In the genomic region with DNA sequence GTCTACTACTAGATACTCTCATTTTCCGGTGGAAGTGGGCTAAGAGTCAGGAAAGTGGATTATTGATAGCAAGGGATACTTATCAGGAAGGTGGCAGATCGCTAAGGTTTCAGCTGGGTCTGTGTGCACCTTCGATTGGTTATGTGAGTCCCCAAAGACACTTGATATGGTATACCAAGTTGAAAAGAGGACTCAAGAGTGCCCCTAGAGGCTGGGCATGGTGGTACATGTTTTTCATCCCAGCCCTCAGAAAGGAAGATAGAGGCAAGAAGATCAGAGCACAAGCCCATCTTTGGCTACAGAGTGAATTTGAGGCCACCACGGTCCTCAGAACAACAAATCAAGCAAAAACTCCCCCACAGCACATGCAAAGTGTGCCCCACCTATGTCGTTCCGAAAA, we compare ENCODE assay signal across 9 mouse cellular contexts. TPM values are rescaled to one million over a fixed set of nuclear protein-coding genes. Genes with fewer than 3 reads are reported as not detected.
DNase-seq lines count a peak whose midpoint lies in the region; ATAC-seq and TF ChIP-seq lines count a peak whose summit lies in the region.
"Had no signal": no experiment of that assay in that cellular context is flagged by ENCODE, and none has a peak within 500 bp of the region (broad histone marks: within the 10 kb centered on the region; RNA-seq: fewer than 3 reads in every experiment).

No protein-coding gene starts in this region.

- DNase-seq in kidney, adult 8-10 months: peak; percentile 5 to 50
- DNase-seq in WW6 (ENCODE audit: low read depth, low spot score): peak; percentile 42
- DNase-seq in lung, embryonic 14.5 days: no peak
- DNase-seq in thymus, adult 2 months: peak; percentile 65
- DNase-seq in layer of hippocampus, postnatal 10 days (ENCODE audit: low spot score in 2 of 2): no peak
- DNase-seq in cerebellum, adult 11-12 months: no peak
- DNase-seq in cerebellum, adult 8-10 months: no peak

- TF ChIP-seq CTCF in lung, embryonic 14.5 days (IDR thresholded peaks at IDR 0.05; ENCODE audit: low read depth): peak; percentile 49
- TF ChIP-seq CTCF in thymus, adult 2 months (IDR thresholded peaks at IDR 0.05; ENCODE audit: borderline replicate concordance, control insufficient read depth, extremely low read depth, insufficient read depth, low read length, poor library complexity): no peak

- H3K36me3 ChIP-seq in kidney, embryonic 14.5 days (ENCODE audit: control insufficient read depth, insufficient read depth, low read length): no peaks in the 10 kb centered on the region
- no peaks in the 10 kb centered on the region for H3K36me3 ChIP-seq in lung, embryonic 14.5 days (ENCODE audit: insufficient read depth)
- no peaks in the 10 kb centered on the region for H3K36me3 ChIP-seq in thymus, adult 2 months (ENCODE audit: control insufficient read depth, insufficient read depth, low read length)
- H3K36me3 ChIP-seq: liver, embryonic 15.5 days had no signal

- TF ChIP-seq POLR2A in thymus, adult 2 months (IDR thresholded peaks at IDR 0.05; ENCODE audit: control insufficient read depth, extremely low read depth, insufficient read depth, low read length, poor library complexity): no peak

- no peaks in the 10 kb centered on the region for H3K4me1 ChIP-seq in kidney, embryonic 14.5 days (ENCODE audit: control insufficient read depth, insufficient read depth, low read length)
- H3K4me1 ChIP-seq in lung, embryonic 14.5 days (ENCODE audit: insufficient read depth): no peaks in the 10 kb centered on the region
- H3K4me1 ChIP-seq in thymus, adult 2 months (replicated peaks; ENCODE audit: control insufficient read depth, insufficient read depth, low read length): peaks cover 4% of the 10 kb centered on the region; the same call in 1 of the 2 replicates

- 77% methylated on average over 6 of the region's 6 CpGs for WGBS in kidney, embryonic 14.5 days
- 79% methylated on average over 6 of the region's 6 CpGs for WGBS in lung, embryonic 14.5 days
- 84% methylated on average over 6 of the region's 6 CpGs for WGBS in thymus, adult 2 months

- H3K27ac ChIP-seq in kidney, embryonic 14.5 days (ENCODE audit: low read depth, low read length): no peak overlapping the region
- H3K27ac ChIP-seq in lung, embryonic 14.5 days (ENCODE audit: low read depth): no peak overlapping the region
- H3K27ac ChIP-seq in thymus, adult 2 months (ENCODE audit: control insufficient read depth, insufficient read depth, low read length): no peak overlapping the region
- H3K27ac ChIP-seq: liver, embryonic 15.5 days had no signal

- no peaks in the 10 kb centered on the region for H3K9me3 ChIP-seq in kidney, embryonic 14.5 days (ENCODE audit: control insufficient read depth, low read length)
- no peaks in the 10 kb centered on the region for H3K9me3 ChIP-seq in lung, embryonic 14.5 days (ENCODE audit: low read depth, low read length)
- H3K9me3 ChIP-seq: liver, embryonic 15.5 days had no signal

- H3K4me3 ChIP-seq in kidney, embryonic 14.5 days (ENCODE audit: low read length): no peak overlapping the region
- no peak overlapping the region for H3K4me3 ChIP-seq in lung, embryonic 14.5 days (ENCODE audit: low read depth, low read length)
- no peak overlapping the region for H3K4me3 ChIP-seq in thymus, adult 2 months (ENCODE audit: control insufficient read depth, insufficient read depth, low read length)
- H3K4me3 ChIP-seq: liver, embryonic 15.5 days had no signal

- no peak overlapping the region for H3K4me2 ChIP-seq in kidney, embryonic 14.5 days (replicated peaks; ENCODE audit: low read depth, low read length)
- no peak overlapping the region for H3K4me2 ChIP-seq in lung, embryonic 14.5 days
- H3K4me2 ChIP-seq: liver, embryonic 15.5 days had no signal

- no peak for ATAC-seq in kidney, embryonic 14.5 days (ENCODE audit: low FRiP score, low TSS enrichment)
- no peak for ATAC-seq in lung, embryonic 14.5 days (ENCODE audit: insufficient read depth)

- H3K27me3 ChIP-seq in kidney, embryonic 14.5 days (ENCODE audit: control insufficient read depth, insufficient read depth, low read length): no peaks in the 10 kb centered on the region
- no peaks in the 10 kb centered on the region for H3K27me3 ChIP-seq in lung, embryonic 14.5 days (ENCODE audit: insufficient read depth, low read length)
- no peaks in the 10 kb centered on the region for H3K27me3 ChIP-seq in thymus, adult 2 months (ENCODE audit: control insufficient read depth, insufficient read depth, low read length)

- no peak overlapping the region for H3K9ac ChIP-seq in kidney, embryonic 14.5 days (ENCODE audit: low read depth, low read length)
- H3K9ac ChIP-seq in lung, embryonic 14.5 days: no peak overlapping the region
- H3K9ac ChIP-seq: liver, embryonic 15.5 days had no signal

RNA-seq across cellular contexts. Expression of a gene that starts 25.3 kb away (rescaled TPM):
- 9.8 and 12.5 TPM in 2 replicates for polyA plus RNA-seq in kidney, embryonic 14.5 days (2014; fragmentation: Nextera tagmentation; extraction: Ambion mirVana)
- 9.0 and 10.3 TPM in 2 replicates for polyA plus RNA-seq in lung, embryonic 14.5 days (2014; fragmentation: Nextera tagmentation; extraction: Ambion mirVana)
- polyA plus RNA-seq in thymus, adult 2 months (2012; rRNA removed): 16.2 and 21.3 TPM in 2 replicates
- total RNA-seq in layer of hippocampus, postnatal 10 days (2021): 10 to 100 TPM; 18.6 to 20.3 TPM

Comparison
In these comparisons a context has a peak if more than half of its experiments do, and no peak if none do; other contexts are left out.
1. DNase-seq: peak in kidney, adult 8-10 months (2 of 2), WW6 (single experiment) and thymus, adult 2 months (single experiment); none in lung, embryonic 14.5 days (single experiment), layer of hippocampus, postnatal 10 days (0 of 2), cerebellum, adult 11-12 months (single experiment) and cerebellum, adult 8-10 months (single experiment).